Mouse (Mus musculus) embryonic fibroblast, embryonic 13.5 days (primary cell): ENCODE data around the gene Snx27.

Source experiments
- CTCF ChIP-seq: IDR thresholded peaks from 2 replicates; pipeline ENCODE4 v1.5.1; 2011; ENCODE audit warnings: mild to moderate bottlenecking, control low read depth, low read length, moderate library complexity, borderline replicate concordance; ENCODE audit not compliant: insufficient read depth
- POLR2A ChIP-seq: IDR thresholded peaks from 2 replicates; pipeline ENCODE4 v1.6.1; 2011; ENCODE audit warnings: low read depth, mild to moderate bottlenecking, control low read depth, low read length, moderate library complexity

DNA sequence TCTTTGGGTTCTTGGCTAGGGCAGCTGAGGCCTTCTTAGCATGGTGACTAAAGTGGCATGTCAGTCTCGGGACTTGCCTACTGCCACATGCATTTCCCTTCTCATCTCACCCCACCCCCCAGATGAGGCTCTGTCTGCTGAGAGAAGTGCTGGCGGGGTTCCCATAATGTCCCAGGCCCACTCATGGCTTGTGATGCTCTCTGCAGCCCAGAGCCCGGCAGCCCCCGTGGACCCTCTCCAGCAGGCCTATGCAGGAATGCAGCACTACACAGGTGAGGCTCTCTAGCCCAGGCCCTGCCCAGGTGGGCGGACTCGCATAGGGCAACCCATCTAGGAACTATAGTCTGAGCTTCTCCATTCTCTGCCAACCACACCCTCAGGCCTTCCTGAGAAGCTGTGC lies 94.9 kb downstream of the Snx27 start:
- TF ChIP-seq CTCF, result no peak
- TF ChIP-seq POLR2A, result no peak
